Mouse (Mus musculus): ENCODE measurements around the gene Tent2. TPM values are rescaled to one million over a fixed set of nuclear protein-coding genes. Genes with fewer than 3 reads are reported as not detected.

Tent2 gene
- total RNA-seq (2012; rRNA removed) (20.6 and 21.8 TPM in 2 replicates), total RNA-seq (2014; rRNA removed) (45.8 and 52.1 TPM in 2 replicates), polyA plus RNA-seq (2012; ENCODE audit: insufficient read length, low read depth) (44.0 and 62.1 TPM in 2 replicates)

GRCm38 (mm10) chr13:93191831-93192645 lies at the start of gene Tent2:
Tent2 (minus strand) TSS chr13:93192385.
- Histone ChIP-seq H3K4me1 (ENCODE audit: control insufficient read depth in 1 of 2, insufficient read depth in 2 of 2) (peaks cover 0 to 14% of the 10 kb centered on the region in 2 experiments; a peak in 1 of 4 replicates), H3K27ac (ENCODE audit: insufficient read depth, low read depth) (peak within 1 kb of the TSS; percentile 71), H3K27me3 (replicated peaks) (no peaks in the 10 kb centered on the region), H3K9ac (ENCODE audit: insufficient read depth, low read depth) (peak within 1 kb of the TSS; percentile 85), H3K36me3 (replicated peaks in 1 of 2; ENCODE audit: control insufficient read depth in 1 of 2, insufficient read depth in 1 of 2, low read length in 1 of 2) (no peaks in the 10 kb centered on the region), H3K4me3 (replicated peaks in 1 of 3; ENCODE audit: low read depth in 2 of 3, low read length in 2 of 3, poor library complexity in 1 of 3) (peak within 1 kb of the TSS; percentile 71 to 93 (median 75)), H3K9me3 (replicated peaks; ENCODE audit: low read length) (no peaks in the 10 kb centered on the region), H3K4me2 (ENCODE audit: insufficient read depth, low read depth, poor library complexity, severe bottlenecking) (peak within 1 kb of the TSS; percentile 91), H3K79me2 (replicated peaks; ENCODE audit: control insufficient read depth, extremely low read depth, insufficient read depth, poor library complexity, severe bottlenecking) (peaks cover 35% of the 10 kb centered on the region)
- dilution Hi-C loops (cut with MboI; ENCODE audit: extremely low pct_ligation_motif_present, extremely low pct_unique_long_range_greater_than_20kb, low sequenced_read_pairs), result no loop called here
- DNase-seq (ENCODE audit: extremely low read depth), result peak; percentile 97
- in situ Hi-C loops (cut with MboI; ENCODE audit: low pct_ligation_motif_present, low pct_unique_long_range_greater_than_20kb, low sequenced_read_pairs), result no loop called here
- peak; percentile 78; the same call in 1 of the 2 replicates for TF ChIP-seq ZMIZ1 (IDR thresholded peaks at IDR 0.05; ENCODE audit: low read depth, low read length)
- peak; percentile 70 for TF ChIP-seq MEF2A (IDR thresholded peaks at IDR 0.05; ENCODE audit: borderline replicate concordance, low read depth, low read length)
- peak; percentile 96 for TF ChIP-seq KAT2A (IDR thresholded peaks at IDR 0.05; ENCODE audit: insufficient replicate concordance, low read length)
- peak; percentile 44 for TF ChIP-seq ETS1 (conservative IDR thresholded peaks at IDR 0.05; ENCODE audit: low read depth, low read length)
- no peak for TF ChIP-seq MAX (IDR thresholded peaks at IDR 0.05; ENCODE audit: low read length)
- TF ChIP-seq CTCF (conservative IDR thresholded peaks at IDR 0.05 in 1 of 2, IDR thresholded peaks at IDR 0.05 in 1 of 2; ENCODE audit: low read depth in 2 of 2, low read length in 2 of 2), result no peak
- no peak; the same call in 1 of the 2 replicates for TF ChIP-seq RAD21 (IDR thresholded peaks at IDR 0.05; ENCODE audit: low read depth, low read length)
- TF ChIP-seq PAX5 (IDR thresholded peaks at IDR 0.05; ENCODE audit: low read length), result no peak
- no peak for TF ChIP-seq JUND (conservative IDR thresholded peaks at IDR 0.05; ENCODE audit: low read depth, low read length)
- peak; percentile 97 for TF ChIP-seq NRF1 (IDR thresholded peaks at IDR 0.05; ENCODE audit: low read depth, low read length)
- TF ChIP-seq JUN (IDR thresholded peaks at IDR 0.05; ENCODE audit: insufficient read depth, low read depth, low read length), result no peak
- TF ChIP-seq E2F4 (IDR thresholded peaks at IDR 0.05; ENCODE audit: insufficient replicate concordance, low read depth, low read length), result peak; percentile 78; the same call in 1 of the 2 replicates
- peak; percentile 68; the same call in 1 of the 2 replicates for TF ChIP-seq TBP (conservative IDR thresholded peaks at IDR 0.05; ENCODE audit: low read depth, low read length)
- peak; percentile 48; the same call in 1 of the 2 replicates for TF ChIP-seq IRF4 (IDR thresholded peaks at IDR 0.05; ENCODE audit: low read depth, low read length)
- TF ChIP-seq CHD2 (IDR thresholded peaks at IDR 0.05; ENCODE audit: low read length), result peak; percentile 97
- peak; percentile 89; the same call in 1 of the 2 replicates for TF ChIP-seq SIN3A (IDR thresholded peaks at IDR 0.05; ENCODE audit: low read length)
- peak; percentile 80; the same call in 1 of the 2 replicates for TF ChIP-seq POLR2AphosphoS2 (IDR thresholded peaks at IDR 0.05; ENCODE audit: low read depth, low read length)
- TF ChIP-seq ZKSCAN1 (IDR thresholded peaks at IDR 0.05; ENCODE audit: borderline replicate concordance, low read depth, low read length), result no peak
- no peak for TF ChIP-seq EP300 (IDR thresholded peaks at IDR 0.05; ENCODE audit: low read length)
- peak; percentile 98 for TF ChIP-seq ZNF384 (IDR thresholded peaks at IDR 0.05; ENCODE audit: low read depth, low read length)
- no peak for TF ChIP-seq SMC3 (IDR thresholded peaks at IDR 0.05; ENCODE audit: low read depth, low read length)
- peak; percentile 64; the same call in 1 of the 2 replicates for TF ChIP-seq MAZ (IDR thresholded peaks at IDR 0.05; ENCODE audit: low read depth, low read length)
- TF ChIP-seq CHD1 (IDR thresholded peaks at IDR 0.05; ENCODE audit: low read depth, low read length), result no peak
- TF ChIP-seq HCFC1 (IDR thresholded peaks at IDR 0.05; ENCODE audit: low read depth, low read length), result peak; percentile 96
- no peak for TF ChIP-seq ZC3H11A (IDR thresholded peaks at IDR 0.05; ENCODE audit: low read depth, low read length)
- no peak for TF ChIP-seq MAFK (IDR thresholded peaks at IDR 0.05; ENCODE audit: insufficient replicate concordance, low read length)
- peak; percentile 23; the same call in 1 of the 2 replicates for TF ChIP-seq GABPA (IDR thresholded peaks at IDR 0.05; ENCODE audit: insufficient replicate concordance, low read depth, low read length)
- TF ChIP-seq USF1 (IDR thresholded peaks at IDR 0.05; ENCODE audit: low read depth, low read length), result no peak; the same call in 1 of the 2 replicates
- TF ChIP-seq POLR2A (IDR thresholded peaks at IDR 0.05; ENCODE audit: low read depth, low read length), result peak; percentile 94
- peak; percentile 58 for TF ChIP-seq BHLHE40 (IDR thresholded peaks at IDR 0.05; ENCODE audit: low read depth, low read length)
- TF ChIP-seq RCOR1 (conservative IDR thresholded peaks at IDR 0.05; ENCODE audit: low read depth, low read length), result 0 out of 2 replicates have a peak, but pooled peaks have one; percentile 43
- peak; percentile 75 for TF ChIP-seq MXI1 (IDR thresholded peaks at IDR 0.05; ENCODE audit: low read depth, low read length)
- TF ChIP-seq NELFE (IDR thresholded peaks at IDR 0.05; ENCODE audit: low read depth, low read length), result peak; percentile 89
- TF ChIP-seq UBTF (IDR thresholded peaks at IDR 0.05; ENCODE audit: low read depth, low read length), result no peak; the same call in 1 of the 2 replicates
- no peak for TF ChIP-seq USF2 (conservative IDR thresholded peaks at IDR 0.05; ENCODE audit: low read depth, low read length)
- peak; percentile 78; the same call in 1 of the 2 replicates for TF ChIP-seq MYC (IDR thresholded peaks at IDR 0.05; ENCODE audit: low read depth, low read length)
- TF ChIP-seq ELF1 (IDR thresholded peaks at IDR 0.05; ENCODE audit: low read depth, low read length), result peak; percentile 97

Data from CH12.LX (cell line).